Mouse (Mus musculus): Measurements from ENCODE around the gene Tubd1. TPM values are rescaled to one million over a fixed set of nuclear protein-coding genes. Genes with fewer than 3 reads are reported as not detected.

The Tubd1 gene
- total RNA-seq (2023; ENCODE audit: inconsistent age): 5.1 to 7.4 TPM (median 6.6 TPM) in 4 replicates

DNA sequence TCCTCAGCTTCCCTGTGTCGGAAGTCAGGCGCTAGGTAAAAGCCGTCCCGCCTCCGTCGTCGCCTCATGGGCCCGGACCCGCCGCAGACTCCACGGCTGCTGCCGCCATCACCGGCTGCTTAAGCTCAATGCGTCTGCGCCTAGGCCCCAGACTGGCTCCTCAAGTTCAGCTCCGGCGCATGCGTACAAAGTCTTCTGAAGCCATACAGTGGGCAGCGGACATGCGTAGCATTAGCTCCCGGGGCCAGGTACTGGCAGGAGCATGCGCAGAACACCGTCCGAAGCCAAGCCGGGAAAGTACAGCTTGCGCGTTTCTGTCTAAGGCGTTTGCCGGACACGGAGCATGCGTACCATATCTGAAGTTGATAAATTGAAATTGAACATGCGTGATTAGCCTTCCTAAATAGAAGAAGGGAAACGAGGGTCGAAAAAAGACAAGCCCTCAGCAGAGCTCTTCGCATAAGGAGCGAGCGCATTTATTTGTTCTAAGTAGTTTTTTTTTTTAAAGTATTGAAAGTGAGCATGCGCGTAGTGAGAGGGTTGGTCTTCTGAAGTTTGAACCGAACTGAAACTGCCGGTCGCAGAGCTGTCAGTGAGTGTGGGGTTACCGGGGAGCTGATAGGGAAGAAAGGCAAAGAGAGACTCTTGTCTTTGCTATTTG, at the start of gene Tubd1, which contains the start of gene Rps6kb1:
Gene Tubd1 (plus strand): TSS at position 353 of the 661 bp plus-strand sequence.
Gene Rps6kb1 (minus strand): TSS at position 167 of the 661 bp plus-strand sequence.

Other genes with a start within 250 kb of the Tubd1 start
- 166 to 229 TPM (median 195 TPM) in 4 replicates for gene Med13, start 187.4 kb upstream of the Tubd1 start, total RNA-seq (2023; ENCODE audit: inconsistent age)
- 52.1 to 55.8 TPM (median 54.3 TPM) in 4 replicates for gene Rnft1, start 60.3 kb upstream of the Tubd1 start, total RNA-seq (2023; ENCODE audit: inconsistent age)
- 56.3 to 73.5 TPM (median 62.8 TPM) in 4 replicates for gene Rps6kb1, start 186 bp upstream of the Tubd1 start, total RNA-seq (2023; ENCODE audit: inconsistent age)
- 69.6 to 85.4 TPM (median 73.6 TPM) in 4 replicates for gene Vmp1, start 138.8 kb downstream of the Tubd1 start, total RNA-seq (2023; ENCODE audit: inconsistent age)
- gene Ptrh2, start 139.0 kb downstream of the Tubd1 start, total RNA-seq (2023; ENCODE audit: inconsistent age): 3.4 to 6.5 TPM (median 5.6 TPM) in 4 replicates
- gene Cltc, start 212.6 kb downstream of the Tubd1 start, total RNA-seq (2023; ENCODE audit: inconsistent age): 278 to 287 TPM (median 280 TPM) in 4 replicates